Mouse (Mus musculus): ENCODE measurements around the gene Sptlc2. TPM values are rescaled to one million over a fixed set of nuclear protein-coding genes. Genes with fewer than 3 reads are reported as not detected.

Sptlc2 gene
- polyA plus RNA-seq, 1 experiment from 2014 or later = 105 TPM

GRCm38 (mm10) chr12:87365676-87366075 lies 22.5 kb downstream of the Sptlc2 start:
- no peak overlapping the region for H3K9ac ChIP-seq
- H3K27ac ChIP-seq = no peak overlapping the region
- peaks cover 31% of the 10 kb centered on the region for H3K36me3 ChIP-seq
- no peak overlapping the region for H3K4me2 ChIP-seq
- no peak overlapping the region for H3K4me3 ChIP-seq
- H3K4me1 ChIP-seq = no peaks in the 10 kb centered on the region
- WGBS = 72% methylated on average over 9 of the region's 9 CpGs
- H3K9me3 ChIP-seq = no peaks in the 10 kb centered on the region
- H3K27me3 ChIP-seq = no peaks in the 10 kb centered on the region
- no peak for ATAC-seq (ENCODE audit: borderline replicate concordance, extremely low read depth, low FRiP score, low TSS enrichment)

GRCm38 (mm10) chr12:87362111-87362510 lies 26.0 kb downstream of the Sptlc2 start:
- Histone ChIP-seq H3K27me3 (no peaks in the 10 kb centered on the region), H3K27ac (no peak overlapping the region), H3K9me3 (no peaks in the 10 kb centered on the region), H3K4me1 (no peaks in the 10 kb centered on the region), H3K36me3 (peaks cover 14% of the 10 kb centered on the region), H3K9ac (no peak overlapping the region), H3K4me2 (no peak overlapping the region), H3K4me3 (no peak overlapping the region)
- WGBS = 64% methylated on average over 3 of the region's 3 CpGs
- ATAC-seq (ENCODE audit: borderline replicate concordance, extremely low read depth, low FRiP score, low TSS enrichment) = no peak

GRCm38 (mm10) chr12:87348029-87348428 lies 40.1 kb downstream of the Sptlc2 start:
- no peaks in the 10 kb centered on the region for H3K27me3 ChIP-seq
- peaks cover 20% of the 10 kb centered on the region for H3K36me3 ChIP-seq
- no peak for ATAC-seq (ENCODE audit: borderline replicate concordance, extremely low read depth, low FRiP score, low TSS enrichment)
- no peak overlapping the region for H3K4me3 ChIP-seq
- no peaks in the 10 kb centered on the region for H3K4me1 ChIP-seq
- no peak overlapping the region for H3K27ac ChIP-seq
- no peaks in the 10 kb centered on the region for H3K9me3 ChIP-seq
- 85% methylated on average over 2 of the region's 2 CpGs for WGBS
- no peak overlapping the region for H3K4me2 ChIP-seq
- H3K9ac ChIP-seq = no peak overlapping the region

- no peaks in the 10 kb centered on the region for H3K27me3 ChIP-seq
- no peak overlapping the region for H3K9ac ChIP-seq
- H3K4me1 ChIP-seq = no peaks in the 10 kb centered on the region
- no peak overlapping the region for H3K4me2 ChIP-seq
- no peak overlapping the region for H3K27ac ChIP-seq
- no peaks in the 10 kb centered on the region for H3K9me3 ChIP-seq
- no peak overlapping the region for H3K4me3 ChIP-seq
- peaks cover 19% of the 10 kb centered on the region for H3K36me3 ChIP-seq
- WGBS = 87% methylated on average over 2 of the region's 2 CpGs
- ATAC-seq (ENCODE audit: borderline replicate concordance, extremely low read depth, low FRiP score, low TSS enrichment) = no peak
These were observed 40.6 kb downstream of the Sptlc2 start for GRCm38 (mm10) chr12:87347511-87347910.

- no peaks in the 10 kb centered on the region for H3K27me3 ChIP-seq
- no peak overlapping the region for H3K4me2 ChIP-seq
- H3K4me3 ChIP-seq = no peak overlapping the region
- no peak overlapping the region for H3K27ac ChIP-seq
- H3K36me3 ChIP-seq = peaks cover 21% of the 10 kb centered on the region
- no peak overlapping the region for H3K9ac ChIP-seq
- no peak for ATAC-seq (ENCODE audit: borderline replicate concordance, extremely low read depth, low FRiP score, low TSS enrichment)
- H3K4me1 ChIP-seq = no peaks in the 10 kb centered on the region
- H3K9me3 ChIP-seq = no peaks in the 10 kb centered on the region
These were observed 45.0 kb downstream of the Sptlc2 start for GRCm38 (mm10) chr12:87343084-87343605.

GRCm38 (mm10) chr12:87338082-87338481 lies 50.1 kb downstream of the Sptlc2 start:
- no peak for ATAC-seq (ENCODE audit: borderline replicate concordance, extremely low read depth, low FRiP score, low TSS enrichment)
- H3K9me3 ChIP-seq = no peaks in the 10 kb centered on the region
- H3K9ac ChIP-seq = no peak overlapping the region
- H3K27me3 ChIP-seq = no peaks in the 10 kb centered on the region
- H3K4me3 ChIP-seq = no peak overlapping the region
- no peaks in the 10 kb centered on the region for H3K4me1 ChIP-seq
- peaks cover 9% of the 10 kb centered on the region for H3K36me3 ChIP-seq
- H3K4me2 ChIP-seq = no peak overlapping the region
- WGBS = 74% methylated on average over 4 of the region's 4 CpGs
- no peak overlapping the region for H3K27ac ChIP-seq

- no peak for ATAC-seq (ENCODE audit: borderline replicate concordance, extremely low read depth, low FRiP score, low TSS enrichment)
- Histone ChIP-seq H3K9ac (no peak overlapping the region), H3K36me3 (peaks cover 6% of the 10 kb centered on the region; the same call in 1 of the 2 replicates), H3K4me1 (no peaks in the 10 kb centered on the region), H3K27ac (no peak overlapping the region), H3K27me3 (no peaks in the 10 kb centered on the region), H3K4me3 (no peak overlapping the region), H3K9me3 (no peaks in the 10 kb centered on the region), H3K4me2 (no peak overlapping the region)
- 35% methylated on average over 2 of the region's 2 CpGs for whole genome bisulfite sequencing
These were observed 53.3 kb downstream of the Sptlc2 start for GRCm38 (mm10) chr12:87334886-87335285.

GRCm38 (mm10) chr12:87333794-87334193 lies 54.4 kb downstream of the Sptlc2 start:
- Histone ChIP-seq H3K36me3 (peaks cover 7% of the 10 kb centered on the region; the same call in 1 of the 2 replicates), H3K27ac (no peak overlapping the region), H3K4me3 (no peak overlapping the region), H3K4me1 (no peaks in the 10 kb centered on the region), H3K27me3 (no peaks in the 10 kb centered on the region), H3K4me2 (no peak overlapping the region), H3K9ac (no peak overlapping the region), H3K9me3 (no peaks in the 10 kb centered on the region)
- ATAC-seq (ENCODE audit: borderline replicate concordance, extremely low read depth, low FRiP score, low TSS enrichment) = no peak

GRCm38 (mm10) chr12:87332511-87332910 lies 55.6 kb downstream of the Sptlc2 start:
- Histone ChIP-seq H3K4me2 (no peak overlapping the region), H3K4me3 (no peak overlapping the region), H3K36me3 (peaks cover 7% of the 10 kb centered on the region; the same call in 1 of the 2 replicates), H3K9ac (no peak overlapping the region), H3K27ac (no peak overlapping the region), H3K27me3 (no peaks in the 10 kb centered on the region), H3K9me3 (no peaks in the 10 kb centered on the region), H3K4me1 (no peaks in the 10 kb centered on the region)
- WGBS = 71% methylated on average over 4 of the region's 4 CpGs
- no peak for ATAC-seq (ENCODE audit: borderline replicate concordance, extremely low read depth, low FRiP score, low TSS enrichment)

GRCm38 (mm10) chr12:87331908-87332307 lies 56.2 kb downstream of the Sptlc2 start:
- Histone ChIP-seq H3K27ac (no peak overlapping the region), H3K4me1 (no peaks in the 10 kb centered on the region), H3K9ac (no peak overlapping the region), H3K4me3 (no peak overlapping the region), H3K36me3 (peaks cover 7% of the 10 kb centered on the region; the same call in 1 of the 2 replicates), H3K4me2 (no peak overlapping the region), H3K27me3 (no peaks in the 10 kb centered on the region), H3K9me3 (no peaks in the 10 kb centered on the region)
- ATAC-seq (ENCODE audit: borderline replicate concordance, extremely low read depth, low FRiP score, low TSS enrichment) = no peak
- WGBS = 55% methylated on average over 5 of the region's 5 CpGs

- H3K4me1 ChIP-seq = no peaks in the 10 kb centered on the region
- 56% methylated on average over 6 of the region's 6 CpGs for WGBS
- no peaks in the 10 kb centered on the region for H3K27me3 ChIP-seq
- peaks cover 6% of the 10 kb centered on the region; the same call in 1 of the 2 replicates for H3K36me3 ChIP-seq
- no peak overlapping the region for H3K4me3 ChIP-seq
- H3K9ac ChIP-seq = no peak overlapping the region
- H3K27ac ChIP-seq = no peak overlapping the region
- no peak for ATAC-seq (ENCODE audit: borderline replicate concordance, extremely low read depth, low FRiP score, low TSS enrichment)
- no peak overlapping the region for H3K4me2 ChIP-seq
- H3K9me3 ChIP-seq = no peaks in the 10 kb centered on the region
These were observed 57.1 kb downstream of the Sptlc2 start for GRCm38 (mm10) chr12:87331053-87331456.

GRCm38 (mm10) chr12:87330213-87330612 lies 57.9 kb downstream of the Sptlc2 start:
- no peak overlapping the region for H3K4me3 ChIP-seq
- H3K9me3 ChIP-seq = no peaks in the 10 kb centered on the region
- WGBS = 48% methylated on average over 2 of the region's 2 CpGs
- no peaks in the 10 kb centered on the region for H3K4me1 ChIP-seq
- no peak overlapping the region for H3K4me2 ChIP-seq
- H3K27me3 ChIP-seq = no peaks in the 10 kb centered on the region
- H3K27ac ChIP-seq = no peak overlapping the region
- 0 out of 2 replicates have a peak, but pooled peaks cover 3% of the 10 kb centered on the region for H3K36me3 ChIP-seq
- ATAC-seq (ENCODE audit: borderline replicate concordance, extremely low read depth, low FRiP score, low TSS enrichment) = no peak
- no peak overlapping the region for H3K9ac ChIP-seq

- H3K27ac ChIP-seq = no peak overlapping the region
- no peaks in the 10 kb centered on the region for H3K4me1 ChIP-seq
- H3K27me3 ChIP-seq = no peaks in the 10 kb centered on the region
- H3K9ac ChIP-seq = no peak overlapping the region
- no peak for ATAC-seq (ENCODE audit: borderline replicate concordance, extremely low read depth, low FRiP score, low TSS enrichment)
- H3K4me3 ChIP-seq = no peak overlapping the region
- H3K9me3 ChIP-seq = no peaks in the 10 kb centered on the region
- no peak overlapping the region for H3K4me2 ChIP-seq
- 0 out of 2 replicates have a peak, but pooled peaks cover 3% of the 10 kb centered on the region for H3K36me3 ChIP-seq
- 56% methylated on average over 4 of the region's 4 CpGs for WGBS
These were observed 60.1 kb downstream of the Sptlc2 start for GRCm38 (mm10) chr12:87328025-87328424.

Data from lung, embryonic 15.5 days (tissue).